Mouse (Mus musculus) A20 (cell line): Measurements from ENCODE around the gene Esp31.

Experiments used
- DNase-seq: peaks from one replicate; pipeline ENCODE4 v3.0.0-alpha.2; 2011; ENCODE audit warnings: low read depth, low spot score

The Esp31 gene

DNA sequence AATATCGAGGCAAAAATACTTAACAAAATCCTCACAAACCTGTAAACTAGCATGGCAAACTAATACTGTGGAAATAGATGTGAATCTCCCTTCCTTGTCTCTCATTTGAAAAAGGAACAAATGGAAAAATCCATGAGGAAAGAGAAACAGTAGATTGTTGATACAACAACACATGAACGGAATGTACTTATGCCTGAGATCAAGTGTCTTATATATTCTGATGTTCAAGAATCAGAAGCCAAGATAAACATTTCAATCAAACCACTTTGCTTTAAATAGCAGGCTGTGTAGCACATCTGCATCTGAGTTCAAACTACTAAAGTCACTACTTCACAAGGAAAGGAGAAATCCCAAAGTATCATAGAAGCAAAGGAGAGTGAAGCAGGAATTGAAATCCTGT is at the start of gene Esp31:
Gene Esp31 (plus strand): TSS at position 301 of the 400 bp plus-strand sequence.
- no peak for DNase-seq
